29 mouse cellular contexts compared by ENCODE assay signal in genomic region chr16:10761182-10761581, GRCm38 (mm10). TPM values are rescaled to one million over a fixed set of nuclear protein-coding genes. Genes with fewer than 3 reads are reported as not detected.
A peak's percentile ranks its signal among the peaks of the same experiment; 100 is the strongest.
DNase-seq lines count a peak whose midpoint lies in the region; ATAC-seq lines count a peak whose summit lies in the region.
"Had no signal": no experiment of that assay in that cellular context is flagged by ENCODE, and none has a peak within 500 bp of the region (broad histone marks: within the 10 kb centered on the region; RNA-seq: fewer than 3 reads in every experiment).

No protein-coding gene starts in this region.

- DNase-seq in adrenal gland, postnatal 14 days, result peak; percentile 51
- DNase-seq in adrenal gland, postnatal 10 days, result no peak
- no peak for DNase-seq in heart, embryonic 10.5 days (ENCODE audit: low spot score)
- peak; percentile 34 for DNase-seq in lung, postnatal 36 days
- no peak for DNase-seq in lung, postnatal 14 days
- DNase-seq in skeletal muscle tissue, adult 2 months (ENCODE audit: low read depth, low spot score), result peak; percentile 47
- DNase-seq in left cerebral cortex, postnatal 14 days (ENCODE audit: low spot score in 2 of 2), result no peak
- DNase-seq: cerebellum, adult 8-10 months; liver, embryonic 13.5 days; right cerebral cortex, adult 18-20 months had no signal

- no peak overlapping the region for H3K4me2 ChIP-seq in heart, embryonic 11.5 days
- H3K4me2 ChIP-seq: embryonic facial prominence, embryonic 12.5 days; kidney, embryonic 15.5 days; limb, embryonic 13.5 days; liver, embryonic 13.5 days; lung, embryonic 15.5 days; midbrain, embryonic 12.5 days had no signal

- H3K27ac ChIP-seq in heart, embryonic 10.5 days, result peak overlapping the region; percentile 24; the same call in 1 of the 2 replicates
- no peak overlapping the region for H3K27ac ChIP-seq in heart, embryonic 11.5 days (ENCODE audit: low read depth, low read length)
- H3K27ac ChIP-seq: embryonic facial prominence, embryonic 12.5 days; kidney, embryonic 15.5 days; limb, embryonic 13.5 days; liver, embryonic 13.5 days; lung, embryonic 15.5 days; midbrain, embryonic 12.5 days had no signal

- ATAC-seq in heart, embryonic 11.5 days (replicated peaks; ENCODE audit: insufficient number of reproducible peaks, low FRiP score, low TSS enrichment), result no peak
- ATAC-seq: CD4-positive, CD25-positive, alpha-beta regulatory T cell, adult 4 months; forebrain, embryonic 14.5 days; hindbrain, embryonic 16.5 days; intestine, postnatal 0 days had no signal

- H3K4me3 ChIP-seq in heart, embryonic 10.5 days, result no peak overlapping the region
- H3K4me3 ChIP-seq in heart, embryonic 11.5 days (ENCODE audit: low read depth, low read length), result no peak overlapping the region
- H3K4me3 ChIP-seq: embryonic facial prominence, embryonic 12.5 days; erythroblast, embryonic 14.5 days; kidney, embryonic 15.5 days; limb, embryonic 13.5 days; liver, embryonic 13.5 days; lung, embryonic 15.5 days; midbrain, embryonic 12.5 days had no signal

- peaks cover 8% of the 10 kb centered on the region for H3K4me1 ChIP-seq in heart, embryonic 10.5 days
- H3K4me1 ChIP-seq in heart, embryonic 11.5 days (ENCODE audit: control insufficient read depth, insufficient read depth, low read length), result peaks cover 7% of the 10 kb centered on the region
- H3K4me1 ChIP-seq: embryonic facial prominence, embryonic 12.5 days; limb, embryonic 13.5 days; liver, embryonic 13.5 days; midbrain, embryonic 12.5 days had no signal

- no peaks in the 10 kb centered on the region for H3K36me3 ChIP-seq in heart, embryonic 10.5 days
- H3K36me3 ChIP-seq in heart, embryonic 11.5 days (ENCODE audit: control insufficient read depth, insufficient read depth, low read length), result no peaks in the 10 kb centered on the region
- H3K36me3 ChIP-seq: embryonic facial prominence, embryonic 12.5 days; kidney, embryonic 15.5 days; limb, embryonic 13.5 days; liver, embryonic 13.5 days; lung, embryonic 15.5 days; midbrain, embryonic 12.5 days had no signal

- intact Hi-C loops in left cerebral cortex, postnatal 14 days (cut with DNase I), result no loop called here

- no peak overlapping the region for H3K9ac ChIP-seq in heart, embryonic 11.5 days (ENCODE audit: low read depth, low read length)
- H3K9ac ChIP-seq: embryonic facial prominence, embryonic 12.5 days; kidney, embryonic 15.5 days; limb, embryonic 13.5 days; liver, embryonic 13.5 days; lung, embryonic 15.5 days; midbrain, embryonic 12.5 days had no signal

- peaks cover 36% of the 10 kb centered on the region for H3K27me3 ChIP-seq in heart, embryonic 10.5 days (ENCODE audit: insufficient read depth, poor library complexity, severe bottlenecking)
- 0 out of 2 replicates have a peak, but pooled peaks cover 6% of the 10 kb centered on the region for H3K27me3 ChIP-seq in heart, embryonic 11.5 days (ENCODE audit: control insufficient read depth, insufficient read depth, low read length)
- H3K27me3 ChIP-seq: embryonic facial prominence, embryonic 12.5 days; kidney, embryonic 15.5 days; limb, embryonic 13.5 days; lung, embryonic 15.5 days had no signal

- 48% methylated on average over 8 of the region's 8 CpGs for WGBS in heart, embryonic 10.5 days
- 45% methylated on average over 8 of the region's 8 CpGs for WGBS in heart, embryonic 11.5 days (ENCODE audit: insufficient replicate concordance)

- H3K9me3 ChIP-seq in heart, embryonic 10.5 days, result no peaks in the 10 kb centered on the region
- H3K9me3 ChIP-seq in heart, embryonic 11.5 days (replicated peaks; ENCODE audit: control insufficient read depth, low read length), result no peaks in the 10 kb centered on the region
- H3K9me3 ChIP-seq: embryonic facial prominence, embryonic 12.5 days; kidney, embryonic 15.5 days; limb, embryonic 13.5 days; liver, embryonic 13.5 days; lung, embryonic 15.5 days; midbrain, embryonic 12.5 days had no signal

RNA-seq across cellular contexts. Expression of gene Socs1, which starts 24.2 kb away (rescaled TPM):
- total RNA-seq in adrenal gland, postnatal 14 days (2021), result 2.4 and 3.7 TPM in 2 replicates
- 1 to 10 TPM; 2.1 to 2.6 TPM for total RNA-seq in adrenal gland, postnatal 10 days (2021)
- polyA plus RNA-seq in heart, embryonic 10.5 days (2016; fragmentation: Nextera tagmentation; extraction: Ambion mirVana), result 3.7 and 4.1 TPM in 2 replicates
- 4.8 and 5.3 TPM in 2 replicates for polyA plus RNA-seq in heart, embryonic 11.5 days (2014; fragmentation: Nextera tagmentation; extraction: Ambion mirVana)
- total RNA-seq in left cerebral cortex, postnatal 14 days (2021), result 1 to 10 TPM; 1.3 TPM

RNA-seq across cellular contexts. Expression of gene Tnp2, which starts 27.3 kb away (rescaled TPM):
- total RNA-seq in adrenal gland, postnatal 14 days (2021), result not detected in 2 replicates
- not detected for total RNA-seq in adrenal gland, postnatal 10 days (2021)
- not detected in 2 replicates for polyA plus RNA-seq in heart, embryonic 10.5 days (2016; fragmentation: Nextera tagmentation; extraction: Ambion mirVana)
- polyA plus RNA-seq in heart, embryonic 11.5 days (2014; fragmentation: Nextera tagmentation; extraction: Ambion mirVana), result not detected in 2 replicates
- not detected for total RNA-seq in left cerebral cortex, postnatal 14 days (2021)
- total RNA-seq: common myeloid progenitor, adult 5-6 weeks; granulocyte monocyte progenitor cell, adult 5-6 weeks; layer of hippocampus, postnatal 14 days; MEL; monocyte, adult 5-6 weeks had no signal
- polyA plus RNA-seq: embryonic facial prominence, embryonic 12.5 days; erythroblast, embryonic 14.5 days; forebrain, embryonic 14.5 days; heart, postnatal 0 days; intestine, postnatal 0 days; kidney, embryonic 15.5 days; limb, embryonic 13.5 days; liver, embryonic 13.5 days; lung, embryonic 15.5 days; midbrain, embryonic 12.5 days; neural tube, embryonic 11.5 days; small intestine, adult 2 months had no signal

RNA-seq across cellular contexts. Expression of gene Prm3, which starts 29.5 kb away (rescaled TPM):
- not detected in 2 replicates for total RNA-seq in adrenal gland, postnatal 14 days (2021)
- not detected for total RNA-seq in adrenal gland, postnatal 10 days (2021)
- polyA plus RNA-seq in heart, embryonic 10.5 days (2016; fragmentation: Nextera tagmentation; extraction: Ambion mirVana), result not detected in 2 replicates
- not detected in 2 replicates for polyA plus RNA-seq in heart, embryonic 11.5 days (2014; fragmentation: Nextera tagmentation; extraction: Ambion mirVana)
- total RNA-seq in left cerebral cortex, postnatal 14 days (2021), result not detected
- total RNA-seq: common myeloid progenitor, adult 5-6 weeks; granulocyte monocyte progenitor cell, adult 5-6 weeks; layer of hippocampus, postnatal 14 days; MEL; monocyte, adult 5-6 weeks had no signal
- polyA plus RNA-seq: CD4-positive, CD25-positive, alpha-beta regulatory T cell, adult 4 months; embryonic facial prominence, embryonic 12.5 days; erythroblast, embryonic 14.5 days; forebrain, embryonic 14.5 days; heart, postnatal 0 days; hindbrain, embryonic 16.5 days; intestine, postnatal 0 days; kidney, embryonic 15.5 days; limb, embryonic 13.5 days; liver, embryonic 13.5 days; lung, embryonic 15.5 days; midbrain, embryonic 12.5 days; neural tube, embryonic 11.5 days; small intestine, adult 2 months had no signal

RNA-seq across cellular contexts. Expression of gene Prm2, which starts 34.8 kb away (rescaled TPM):
- not detected in 2 replicates for total RNA-seq in adrenal gland, postnatal 14 days (2021)
- not detected for total RNA-seq in adrenal gland, postnatal 10 days (2021)
- not detected in 2 replicates for polyA plus RNA-seq in heart, embryonic 10.5 days (2016; fragmentation: Nextera tagmentation; extraction: Ambion mirVana)
- polyA plus RNA-seq in heart, embryonic 11.5 days (2014; fragmentation: Nextera tagmentation; extraction: Ambion mirVana), result not detected in 2 replicates
- not detected for total RNA-seq in left cerebral cortex, postnatal 14 days (2021)
- total RNA-seq: common myeloid progenitor, adult 5-6 weeks; granulocyte monocyte progenitor cell, adult 5-6 weeks; layer of hippocampus, postnatal 14 days; MEL had no signal
- polyA plus RNA-seq: CD4-positive, CD25-positive, alpha-beta regulatory T cell, adult 4 months; embryonic facial prominence, embryonic 12.5 days; erythroblast, embryonic 14.5 days; forebrain, embryonic 14.5 days; heart, postnatal 0 days; hindbrain, embryonic 16.5 days; intestine, postnatal 0 days; kidney, embryonic 15.5 days; limb, embryonic 13.5 days; liver, embryonic 13.5 days; lung, embryonic 15.5 days; midbrain, embryonic 12.5 days; neural tube, embryonic 11.5 days; small intestine, adult 2 months had no signal

RNA-seq across cellular contexts. Expression of gene Prm1, which starts 44.5 kb away (rescaled TPM):
- total RNA-seq in adrenal gland, postnatal 14 days (2021), result not detected in 2 replicates
- total RNA-seq in adrenal gland, postnatal 10 days (2021), result not detected
- polyA plus RNA-seq in heart, embryonic 10.5 days (2016; fragmentation: Nextera tagmentation; extraction: Ambion mirVana), result 0.36 TPM in 1 of 2 replicates, not detected in the other
- not detected in 2 replicates for polyA plus RNA-seq in heart, embryonic 11.5 days (2014; fragmentation: Nextera tagmentation; extraction: Ambion mirVana)
- total RNA-seq in left cerebral cortex, postnatal 14 days (2021), result not detected
- total RNA-seq: common myeloid progenitor, adult 5-6 weeks; granulocyte monocyte progenitor cell, adult 5-6 weeks; layer of hippocampus, postnatal 14 days; MEL had no signal
- polyA plus RNA-seq: embryonic facial prominence, embryonic 12.5 days; erythroblast, embryonic 14.5 days; forebrain, embryonic 14.5 days; heart, postnatal 0 days; hindbrain, embryonic 16.5 days; intestine, postnatal 0 days; liver, embryonic 13.5 days; midbrain, embryonic 12.5 days; neural tube, embryonic 11.5 days; small intestine, adult 2 months had no signal

Comparison
In these comparisons a context has a peak if more than half of its experiments do, and no peak if none do; other contexts are left out.
1. DNase-seq: peak in adrenal gland, postnatal 14 days (single experiment), lung, postnatal 36 days (single experiment) and skeletal muscle tissue, adult 2 months (single experiment); none in adrenal gland, postnatal 10 days (single experiment), heart, embryonic 10.5 days (single experiment), lung, postnatal 14 days (single experiment) and left cerebral cortex, postnatal 14 days (0 of 2).